Mouse (Mus musculus) cerebellum, adult 2 months (tissue): Measurements from ENCODE around the gene Iqsec3.

Experiments used
- CTCF ChIP-seq: fragments of 200-500 bp; IDR thresholded peaks from 2 replicates; pipeline ENCODE4 v1.5.1; 2011; ENCODE audit warnings: low read depth, mild to moderate bottlenecking, control low read depth, low read length, moderate library complexity, borderline replicate concordance; ENCODE audit not compliant: insufficient read depth
- POLR2A ChIP-seq: fragments of 200-500 bp; IDR thresholded peaks from 2 replicates; pipeline ENCODE4 v1.6.1; 2011; ENCODE audit warnings: low read length, control low read depth, borderline replicate concordance; ENCODE audit not compliant: insufficient read depth

GRCm38 (mm10) chr6:121352276-121352675 is 121.2 kb downstream of the Iqsec3 start:
- TF ChIP-seq CTCF (no peak), POLR2A (no peak)
